Mouse (Mus musculus) kidney, postnatal 4 days (tissue): ENCODE measurements around the gene Ctsg.
"Not testable (repeated sequence)": the region's sequence is repeated elsewhere in the genome, so short reads cannot be mapped to it uniquely, and the experiment has no call there.

Source experiments
- DNase-seq, 2 experiments: peaks; one replicate each; pipeline ENCODE4 v3.0.0; 2021; ENCODE audit warnings: mixed read lengths in 2 of 2

Ctsg gene

DNA sequence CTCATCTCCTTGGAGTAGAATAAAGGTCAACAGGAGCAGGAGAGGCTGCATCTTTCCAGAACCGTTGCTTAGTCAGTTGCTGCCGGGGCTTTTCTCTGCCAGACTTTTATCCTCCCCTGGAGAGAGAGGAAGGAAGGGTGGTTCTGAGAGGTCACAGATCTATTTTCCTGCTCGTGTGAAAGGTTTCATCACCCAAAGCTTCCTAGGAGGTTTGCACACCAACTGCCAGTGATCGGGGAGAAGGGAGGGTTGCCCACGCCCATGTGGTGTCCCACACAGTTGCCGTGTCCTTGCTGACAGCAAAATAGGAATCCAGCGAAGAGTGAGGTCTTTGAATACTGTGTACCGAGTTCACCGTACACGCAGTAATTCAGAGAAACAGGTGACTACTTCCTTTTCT lies at the start of gene Ctsg:
TSS of gene Ctsg (minus strand) at position 189 of the 400 bp plus-strand sequence.
- no peak for DNase-seq

DNA sequence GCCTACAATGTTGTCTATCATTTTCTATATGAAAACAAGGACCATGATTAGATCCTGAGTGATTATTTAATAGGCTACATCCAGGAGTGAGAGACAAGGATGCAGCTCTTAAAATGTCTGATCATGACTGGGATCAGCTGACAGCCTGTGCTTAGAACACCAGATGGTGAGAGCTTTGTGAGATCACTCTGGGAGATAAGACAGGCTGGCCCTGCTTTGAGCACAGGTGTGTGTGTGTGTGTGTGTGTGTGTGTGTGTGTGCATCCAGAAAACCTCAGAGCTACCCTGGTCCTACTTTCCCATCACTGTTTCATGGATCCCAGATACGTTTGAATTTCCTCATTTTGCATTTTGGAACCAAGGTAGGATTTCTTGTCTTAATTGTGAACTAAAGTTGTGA lies 31.3 kb upstream of the Ctsg start:
- not testable (repeated sequence) for DNase-seq

DNA sequence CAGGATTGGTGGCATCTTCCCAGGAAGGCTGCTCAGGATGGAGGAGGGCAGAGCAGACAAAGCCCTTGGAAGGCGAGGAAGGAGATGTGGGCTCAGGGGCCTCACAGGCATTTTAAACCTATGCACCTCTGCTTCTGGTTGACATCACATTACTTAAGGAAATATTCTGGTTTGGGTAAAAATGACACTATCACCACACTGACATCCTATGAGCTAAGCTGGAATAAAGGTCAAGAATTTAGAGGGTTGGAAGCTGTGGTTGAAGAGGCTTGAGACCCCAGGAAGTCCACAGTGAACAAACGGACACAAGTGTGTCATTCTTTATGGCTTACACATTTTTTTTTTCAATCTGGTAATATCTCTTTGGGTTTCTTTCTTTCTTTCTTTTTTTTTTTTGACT lies 30.1 kb upstream of the Ctsg start, which contains the start of gene Gzmd:
TSS of gene Gzmd (minus strand) at position 101 of the 400 bp plus-strand sequence.
- DNase-seq, result not testable (repeated sequence)

DNA sequence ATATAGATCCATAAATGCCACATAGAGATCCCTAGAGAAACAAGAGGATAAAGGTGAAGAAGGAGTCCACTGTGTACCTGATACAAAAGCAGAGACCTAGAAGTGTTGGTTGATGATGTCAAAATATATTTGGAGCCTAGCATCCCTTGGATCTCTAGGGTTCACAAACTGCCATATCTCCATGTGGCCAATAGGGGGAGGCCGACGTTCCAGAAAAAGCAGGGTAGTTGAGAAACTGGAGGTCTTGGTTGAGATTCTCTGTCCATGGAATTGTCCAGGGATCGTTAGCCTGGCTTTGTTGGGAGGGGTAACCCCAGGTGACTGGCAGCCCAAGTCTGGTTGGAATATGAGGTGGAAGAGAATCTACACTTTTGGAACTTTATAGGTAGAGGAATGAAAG lies 26.0 kb upstream of the Ctsg start:
- DNase-seq, result no peak

DNA sequence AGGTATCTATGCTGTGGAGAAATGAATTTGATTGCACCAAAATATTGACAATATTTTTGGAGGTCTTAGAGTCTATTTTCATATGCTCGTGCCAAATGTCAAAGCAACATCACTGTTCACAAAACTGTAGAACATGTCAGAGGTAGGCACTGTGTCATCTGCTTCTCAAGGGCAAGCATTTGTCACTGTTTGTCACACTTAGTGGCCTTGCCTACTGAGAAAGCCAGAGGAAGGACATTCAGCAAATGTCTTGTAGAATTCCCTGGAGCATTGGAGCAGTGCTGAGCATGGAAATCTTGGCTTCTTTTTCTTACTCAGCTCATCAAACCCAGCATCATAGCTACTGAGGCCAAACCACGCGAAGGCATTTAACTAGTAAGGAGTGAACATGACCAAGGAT lies 21.1 kb upstream of the Ctsg start:
- DNase-seq, result no peak

DNA sequence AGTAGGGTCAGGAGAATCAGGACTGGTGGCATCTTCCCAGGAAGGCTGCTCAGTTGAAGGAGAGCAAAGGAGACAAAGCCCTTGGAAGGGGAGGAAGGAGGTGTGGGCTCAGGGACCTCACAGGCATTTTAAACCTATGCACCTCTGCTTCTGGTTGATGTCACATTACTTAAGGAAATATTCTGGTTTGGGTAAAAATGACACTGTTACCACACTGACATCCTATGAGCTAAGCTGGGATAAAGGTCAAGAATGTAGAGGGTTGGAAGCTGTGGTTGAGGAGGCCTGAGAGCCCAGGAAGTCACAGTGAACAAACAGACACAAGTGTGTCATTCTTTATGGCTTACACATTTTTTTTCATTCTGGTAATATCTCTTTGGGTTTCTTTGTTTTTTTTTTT lies 18.2 kb upstream of the Ctsg start, which contains the start of gene Gzme:
TSS of gene Gzme (minus strand) at position 101 of the 400 bp plus-strand sequence.
- DNase-seq, result no peak

DNA sequence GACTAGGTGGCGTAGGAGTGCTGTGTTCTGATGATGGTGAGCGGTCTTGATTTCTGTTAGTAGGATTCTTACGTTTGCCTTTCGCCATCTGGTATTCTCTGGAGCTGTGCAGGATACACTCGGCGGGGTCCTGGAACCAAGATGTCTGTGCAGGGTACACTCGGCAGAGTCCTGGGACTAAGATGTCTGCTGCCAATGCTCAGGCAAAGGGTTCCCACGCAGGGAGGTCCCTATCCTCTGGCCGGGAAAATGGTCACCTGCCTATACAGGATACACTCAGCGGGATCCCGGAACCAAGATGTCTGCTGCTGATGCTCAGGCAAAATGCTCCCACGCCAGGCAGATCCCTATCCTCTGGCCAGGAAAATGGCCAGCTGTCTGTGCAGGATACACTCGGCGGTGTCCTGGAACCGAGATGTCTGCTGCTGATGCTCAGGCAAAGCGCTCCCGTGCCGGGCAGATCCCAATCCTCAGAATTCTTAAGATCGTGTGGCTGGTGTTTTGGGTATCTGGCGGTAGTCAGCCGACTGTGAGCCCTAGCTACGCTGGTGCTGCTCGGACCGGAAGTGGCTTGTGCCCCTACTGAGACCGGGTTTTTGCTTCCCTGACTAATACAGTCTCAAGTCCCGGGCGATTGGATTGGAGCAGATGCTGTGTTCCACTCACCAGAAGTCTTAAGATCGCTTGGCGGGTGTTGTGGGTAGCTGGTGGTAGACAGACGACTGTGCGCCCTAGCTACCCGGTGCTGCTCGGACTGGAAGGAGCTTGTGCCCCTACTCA lies 13.3 kb upstream of the Ctsg start:
- not testable (repeated sequence) for DNase-seq

DNA sequence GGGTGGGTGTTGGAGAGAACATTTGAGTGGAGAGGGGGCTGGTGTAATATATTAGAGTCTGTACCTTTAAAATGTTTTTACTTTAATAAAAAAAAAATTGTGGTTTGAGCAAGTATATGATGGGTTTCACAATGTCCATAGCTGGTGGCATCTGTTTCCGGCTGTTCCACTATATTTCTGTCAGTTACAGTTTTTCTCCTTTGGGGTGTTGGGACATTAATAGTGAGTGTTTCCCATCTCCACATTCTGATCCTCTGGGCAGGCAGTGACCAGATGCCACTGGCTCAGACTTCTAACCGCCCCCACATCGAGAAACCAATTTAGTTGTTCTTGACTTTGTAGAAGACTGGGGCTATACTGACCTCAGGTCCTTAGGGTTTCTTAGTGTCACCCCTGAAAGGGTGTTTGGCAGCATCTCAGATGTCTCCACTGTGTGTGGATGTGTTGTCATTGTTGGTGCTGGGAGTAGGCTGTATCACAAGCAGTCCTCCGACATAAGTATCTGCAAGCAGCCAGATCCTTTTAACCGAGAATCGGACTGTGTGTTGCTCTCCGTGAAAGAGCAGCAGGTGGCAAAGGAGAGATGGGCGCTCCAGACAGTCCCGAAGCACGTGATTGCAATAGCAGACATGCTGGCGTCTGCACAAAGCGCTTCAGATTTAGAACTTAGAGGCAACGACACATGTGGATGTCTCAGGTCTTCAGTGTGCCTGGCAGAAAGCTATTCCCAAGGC lies 3.2 kb upstream of the Ctsg start:
- no peak for DNase-seq

DNA sequence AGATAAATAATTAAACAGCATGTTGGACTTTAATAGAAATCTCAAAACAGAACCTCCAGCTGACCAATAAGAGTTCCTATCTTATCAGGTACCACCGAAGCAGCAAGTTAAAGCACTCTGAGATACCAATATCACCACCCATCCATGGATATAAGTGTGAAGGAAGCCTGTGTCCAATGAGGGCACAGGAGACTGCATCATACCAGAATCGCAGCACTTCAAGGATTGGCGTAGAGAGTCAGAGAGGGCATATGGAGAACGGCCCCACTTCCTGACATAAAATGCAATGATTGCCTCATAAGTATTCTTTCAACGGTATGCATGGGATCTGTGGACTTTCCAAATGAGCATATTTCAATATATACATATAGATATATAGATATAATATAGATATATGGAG lies 2.6 kb upstream of the Ctsg start:
- no peak for DNase-seq

DNA sequence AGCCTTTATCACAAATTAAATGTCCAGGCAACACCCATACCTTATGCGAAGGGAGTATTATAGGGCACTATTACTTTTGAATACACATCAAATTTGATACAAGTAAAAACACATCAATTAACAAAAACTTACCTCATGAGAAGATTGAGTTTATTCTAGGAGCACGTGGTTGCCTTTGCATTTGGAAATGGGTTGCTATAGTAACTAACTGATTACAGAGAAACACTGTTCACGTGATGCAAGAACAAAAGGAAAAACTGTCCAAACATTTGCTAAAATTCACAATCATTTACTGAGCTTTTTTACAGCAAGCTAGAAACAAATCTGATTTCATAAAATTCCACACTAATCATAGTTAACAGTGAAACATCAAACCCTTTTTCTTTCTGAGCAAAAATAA lies 1.1 kb upstream of the Ctsg start:
- DNase-seq, result no peak

DNA sequence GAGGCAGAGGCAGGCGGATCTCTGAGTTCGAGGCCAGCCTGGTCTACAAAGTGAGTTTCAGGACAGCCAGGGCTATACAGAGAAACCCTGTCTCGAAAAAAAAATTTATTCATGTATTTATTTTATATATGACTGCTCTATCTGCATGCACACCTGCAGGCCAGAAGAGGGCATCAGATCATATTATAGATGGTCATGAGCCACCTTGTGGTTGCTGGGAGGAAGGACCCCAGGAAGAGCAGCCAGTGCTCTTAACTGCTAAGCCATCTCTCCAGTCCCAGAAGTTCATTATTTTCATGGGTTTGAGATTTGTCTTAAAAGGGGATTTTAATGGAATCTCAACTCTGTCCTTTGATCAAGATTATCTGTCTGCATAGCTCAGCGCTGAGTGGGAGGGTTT lies 3.4 kb downstream of the Ctsg start:
- peak; percentile 8 to 29 for DNase-seq

DNA sequence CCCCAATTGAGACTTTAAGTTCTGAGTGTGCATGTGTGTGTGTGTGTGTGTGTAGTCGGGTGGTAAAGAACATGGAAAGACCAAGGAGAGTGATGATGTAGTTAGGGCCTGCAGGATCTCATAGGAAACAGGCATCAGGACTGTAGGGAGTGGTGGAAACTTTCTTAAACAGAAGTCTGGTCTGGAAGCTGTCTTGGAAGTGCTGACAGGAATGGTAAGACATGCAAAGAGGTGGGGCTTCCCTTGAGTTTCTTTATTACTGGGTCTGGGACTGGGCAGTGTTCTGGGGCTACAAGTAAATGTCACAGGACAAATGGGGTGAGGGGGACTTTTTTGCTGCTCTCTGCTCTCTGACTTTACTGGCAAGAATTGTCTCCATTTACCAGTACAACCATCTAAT lies 4.8 kb downstream of the Ctsg start:
- no peak for DNase-seq

DNA sequence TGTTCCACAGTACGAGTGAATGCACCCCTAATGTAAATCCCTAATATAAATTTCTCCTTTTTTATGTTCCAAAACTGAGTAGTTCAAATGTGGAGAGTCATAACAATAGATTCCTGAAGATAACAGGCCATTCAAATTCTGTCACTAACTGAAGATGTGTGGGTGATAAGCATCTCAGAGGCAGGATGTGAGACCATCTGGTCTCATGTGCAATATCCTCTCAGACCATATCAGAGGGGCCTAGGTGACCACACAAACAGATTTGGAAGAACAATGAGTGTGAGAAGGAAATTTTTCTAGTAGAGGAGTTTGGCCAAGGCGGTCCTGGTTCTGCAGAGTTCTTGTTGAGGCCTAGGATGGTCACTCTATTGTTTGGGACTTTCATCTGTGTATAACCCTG lies 9.0 kb downstream of the Ctsg start:
- no peak for DNase-seq

DNA sequence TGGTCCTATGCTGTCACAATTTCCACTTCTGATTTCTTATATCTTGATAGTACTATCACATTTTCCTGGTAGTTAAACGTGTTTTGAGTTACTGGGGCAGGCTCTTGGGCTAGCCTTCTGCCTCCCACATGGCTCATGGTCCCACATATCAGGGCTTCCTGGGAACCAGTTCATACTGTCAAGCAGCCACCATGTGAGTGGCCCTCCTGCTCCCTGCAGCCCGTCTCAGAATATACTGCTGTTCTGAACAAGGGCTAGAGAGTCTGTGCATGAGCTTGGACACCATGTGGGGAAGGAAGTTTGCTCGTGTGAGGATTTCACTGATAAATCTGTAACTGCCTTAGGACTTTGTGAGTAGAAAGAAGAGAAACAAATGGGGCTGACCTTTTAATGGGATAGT lies 15.7 kb downstream of the Ctsg start:
- DNase-seq, result no peak

DNA sequence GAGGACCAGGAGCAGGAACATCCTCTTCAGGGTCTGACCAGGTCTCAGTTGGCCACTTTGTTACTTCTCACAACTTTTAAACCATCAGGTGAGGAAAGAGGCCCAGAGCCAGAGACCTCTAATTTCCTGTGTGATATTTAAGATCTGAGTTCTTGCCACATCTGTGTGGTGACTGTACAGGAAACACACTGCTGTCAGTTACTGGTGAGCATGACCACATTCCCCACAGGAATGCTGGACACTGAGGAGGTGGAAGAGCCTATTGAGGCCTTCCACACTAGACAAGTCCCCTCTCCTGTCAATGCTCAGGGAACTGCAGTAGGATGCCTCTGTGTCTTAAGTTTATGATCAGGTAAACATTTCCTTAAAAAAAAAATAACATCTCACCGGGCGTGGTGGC lies 17.2 kb downstream of the Ctsg start, which contains the start of gene Mcpt8:
TSS of gene Mcpt8 (minus strand) at position 107 of the 400 bp plus-strand sequence.
- no peak for DNase-seq

DNA sequence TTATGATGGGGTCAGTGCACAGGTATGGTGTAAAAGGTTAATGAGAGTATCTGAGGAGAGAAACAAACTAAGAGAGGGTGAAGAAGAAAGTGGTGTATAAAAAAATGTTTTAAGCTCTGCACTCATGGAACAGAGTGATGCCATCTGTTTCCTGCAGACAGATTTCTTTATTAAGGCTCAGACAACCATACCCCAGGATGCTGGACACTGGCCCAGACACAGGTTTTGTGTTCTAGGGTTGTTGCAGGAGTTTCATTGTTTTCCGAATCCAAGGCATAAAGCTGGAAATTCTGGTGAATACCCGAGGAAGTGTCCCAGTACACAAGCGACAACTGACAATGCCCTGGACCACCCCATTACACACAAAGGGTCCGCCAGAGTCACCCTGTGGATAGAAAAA lies 20.4 kb downstream of the Ctsg start:
- no peak for DNase-seq

DNA sequence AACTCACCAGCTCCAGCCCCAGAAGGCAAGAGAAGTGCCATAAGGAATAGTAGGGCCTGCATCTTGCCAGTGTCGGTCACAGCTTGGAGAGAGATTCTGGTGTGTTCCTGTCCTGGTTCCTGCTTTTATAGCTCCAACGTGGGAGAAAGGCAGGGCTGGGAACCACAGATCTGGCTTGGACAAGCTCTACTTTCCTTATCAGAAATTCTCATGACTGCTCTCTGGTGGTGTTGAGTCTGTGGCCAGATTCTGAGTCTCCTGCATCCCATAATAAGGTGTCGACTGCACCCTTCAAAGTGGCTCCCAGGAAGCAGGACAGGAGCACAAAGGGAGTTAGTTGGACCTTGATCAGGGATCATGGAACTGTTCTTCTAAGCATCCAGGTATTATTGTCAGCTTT lies 40.2 kb downstream of the Ctsg start, which contains the start of gene Mcpt4:
TSS of gene Mcpt4 (minus strand) at position 101 of the 400 bp plus-strand sequence.
- DNase-seq, result not testable (repeated sequence)

DNA sequence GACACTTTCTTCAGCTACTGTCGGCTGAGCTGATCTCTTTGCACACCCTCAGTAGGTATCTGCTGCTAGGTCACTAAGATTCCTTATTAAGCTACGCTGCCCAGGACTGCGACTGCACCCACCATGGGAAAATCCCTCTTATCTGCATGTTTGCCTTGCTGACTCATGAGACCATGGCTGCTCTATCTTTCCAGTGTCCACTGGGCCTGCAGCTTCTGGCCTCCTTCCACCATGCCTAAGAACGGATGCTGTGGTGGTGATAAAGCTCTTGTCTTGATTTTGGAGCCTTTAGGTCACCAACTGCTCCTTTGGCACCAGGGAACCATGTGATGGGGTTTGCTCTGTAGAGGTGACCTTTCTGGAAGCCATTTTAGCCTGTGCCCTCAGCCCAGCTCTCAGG lies 44.7 kb downstream of the Ctsg start:
- no peak for DNase-seq

DNA sequence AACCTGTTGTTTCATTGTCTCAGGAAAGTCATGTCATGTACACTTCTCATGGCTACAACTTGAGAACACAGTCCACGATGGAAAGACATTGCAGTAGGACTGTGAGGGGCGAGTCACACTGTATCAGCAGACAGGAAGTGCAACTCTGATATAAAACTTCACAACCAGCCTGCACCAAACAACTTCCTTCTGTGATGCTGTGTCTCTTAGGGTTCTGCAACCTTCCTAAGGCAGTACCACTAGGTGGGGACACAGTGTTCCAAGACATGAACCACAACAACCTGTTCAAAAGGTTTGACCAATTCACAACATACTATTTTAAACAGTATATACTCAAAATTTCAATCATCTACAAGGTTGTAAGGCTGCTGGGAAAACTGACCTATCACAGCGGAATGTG lies 47.0 kb downstream of the Ctsg start:
- no peak for DNase-seq
